Mouse (Mus musculus): ENCODE results near the gene Gfy.

Gfy gene

GRCm38 (mm10) chr7:45179469-45179868, at the start of gene Gfy:
Gene Gfy, minus strand, starts transcription at chr7:45179569.
- DNase-seq (ENCODE audit: low read depth) = no peak

GRCm38 (mm10) chr7:45229046-45229445, 49.7 kb upstream of the Gfy start:
- no peak for DNase-seq (ENCODE audit: low read depth)

- no peak for DNase-seq (ENCODE audit: low read depth)
Observed at GRCm38 (mm10) chr7:45228548-45228947, 49.2 kb upstream of the Gfy start.

GRCm38 (mm10) chr7:45226421-45226820, 47.1 kb upstream of the Gfy start:
- DNase-seq (ENCODE audit: low read depth) = no peak

- DNase-seq (ENCODE audit: low read depth) = no peak
Observed at GRCm38 (mm10) chr7:45224826-45225225, 45.5 kb upstream of the Gfy start.

GRCm38 (mm10) chr7:45221680-45222079, 42.3 kb upstream of the Gfy start:
- no peak for DNase-seq (ENCODE audit: low read depth)

GRCm38 (mm10) chr7:45216442-45217183, 37.2 kb upstream of the Gfy start:
- DNase-seq (ENCODE audit: low read depth) = peak; percentile 92

- DNase-seq (ENCODE audit: low read depth) = peak; percentile 86
Observed at GRCm38 (mm10) chr7:45215673-45216441, 36.5 kb upstream of the Gfy start, which contains the start of gene Tead2. Gene Tead2, plus strand, starts transcription at chr7:45215753.

GRCm38 (mm10) chr7:45213708-45214107, 34.3 kb upstream of the Gfy start:
- no peak for DNase-seq (ENCODE audit: low read depth)

- no peak for DNase-seq (ENCODE audit: low read depth)
Observed at GRCm38 (mm10) chr7:45212356-45212755, 33.0 kb upstream of the Gfy start.

- DNase-seq (ENCODE audit: low read depth) = no peak
Observed at GRCm38 (mm10) chr7:45211851-45212251, 32.5 kb upstream of the Gfy start, which contains the start of gene Dkkl1. Gene Dkkl1, minus strand, starts transcription at chr7:45212147.

- DNase-seq (ENCODE audit: low read depth) = no peak
Observed at GRCm38 (mm10) chr7:45211070-45211469, 31.7 kb upstream of the Gfy start.

GRCm38 (mm10) chr7:45208260-45208659, 28.9 kb upstream of the Gfy start:
- peak; percentile 22 for DNase-seq (ENCODE audit: low read depth)

GRCm38 (mm10) chr7:45204380-45205143, 25.2 kb upstream of the Gfy start, which contains the start of gene Ccdc155:
Gene Ccdc155, minus strand, starts transcription at chr7:45204892.
- no peak for DNase-seq (ENCODE audit: low read depth)

- no peak for DNase-seq (ENCODE audit: low read depth)
Observed at GRCm38 (mm10) chr7:45202654-45203053, 23.3 kb upstream of the Gfy start.

- no peak for DNase-seq (ENCODE audit: low read depth)
Observed at GRCm38 (mm10) chr7:45198961-45199360, 19.6 kb upstream of the Gfy start.

- DNase-seq (ENCODE audit: low read depth) = peak; percentile 92
Observed at GRCm38 (mm10) chr7:45198435-45198834, 19.1 kb upstream of the Gfy start.

- peak; percentile 44 for DNase-seq (ENCODE audit: low read depth)
Observed at GRCm38 (mm10) chr7:45196994-45197393, 17.6 kb upstream of the Gfy start.

GRCm38 (mm10) chr7:45196176-45196535, 16.8 kb upstream of the Gfy start:
- DNase-seq (ENCODE audit: low read depth) = no peak

- DNase-seq (ENCODE audit: low read depth) = no peak
Observed at GRCm38 (mm10) chr7:45195341-45196175, 16.2 kb upstream of the Gfy start.
